Mouse (Mus musculus) MEL-GATA-1-ER (cell line): ENCODE results near the gene Tmem150a.

Source experiments
- DNase-seq: peaks from one replicate; pipeline ENCODE4 v3.0.0-alpha.2; 2012; ENCODE audit warnings: low read depth; ENCODE audit errors: extremely low read depth

The Tmem150a gene

DNA sequence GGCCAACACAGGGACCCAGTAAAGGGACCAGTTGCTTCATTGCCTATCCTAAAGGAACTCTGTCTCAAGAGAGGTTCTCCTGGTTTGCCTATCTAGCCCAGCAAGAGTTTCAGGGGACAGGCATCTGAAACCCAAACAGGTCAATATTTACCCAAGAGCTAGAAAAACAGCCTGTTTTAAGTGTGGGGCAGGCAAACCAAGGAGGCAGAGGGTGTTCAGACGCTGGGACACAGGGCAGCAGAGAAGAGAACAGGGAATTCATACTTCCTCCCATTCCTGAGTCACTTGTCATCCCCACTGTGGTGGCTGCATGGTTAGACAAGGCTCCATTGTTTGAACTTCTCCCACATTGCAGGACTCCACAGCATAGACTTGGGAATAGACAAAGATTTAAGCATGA is 16.3 kb downstream of the Tmem150a start:
- DNase-seq: no peak

- no peak for DNase-seq
Measured at GRCm38 (mm10) chr6:72373184-72373583, 17.9 kb downstream of the Tmem150a start.

GRCm38 (mm10) chr6:72374206-72374605 is 19.0 kb downstream of the Tmem150a start:
- no peak for DNase-seq

DNA sequence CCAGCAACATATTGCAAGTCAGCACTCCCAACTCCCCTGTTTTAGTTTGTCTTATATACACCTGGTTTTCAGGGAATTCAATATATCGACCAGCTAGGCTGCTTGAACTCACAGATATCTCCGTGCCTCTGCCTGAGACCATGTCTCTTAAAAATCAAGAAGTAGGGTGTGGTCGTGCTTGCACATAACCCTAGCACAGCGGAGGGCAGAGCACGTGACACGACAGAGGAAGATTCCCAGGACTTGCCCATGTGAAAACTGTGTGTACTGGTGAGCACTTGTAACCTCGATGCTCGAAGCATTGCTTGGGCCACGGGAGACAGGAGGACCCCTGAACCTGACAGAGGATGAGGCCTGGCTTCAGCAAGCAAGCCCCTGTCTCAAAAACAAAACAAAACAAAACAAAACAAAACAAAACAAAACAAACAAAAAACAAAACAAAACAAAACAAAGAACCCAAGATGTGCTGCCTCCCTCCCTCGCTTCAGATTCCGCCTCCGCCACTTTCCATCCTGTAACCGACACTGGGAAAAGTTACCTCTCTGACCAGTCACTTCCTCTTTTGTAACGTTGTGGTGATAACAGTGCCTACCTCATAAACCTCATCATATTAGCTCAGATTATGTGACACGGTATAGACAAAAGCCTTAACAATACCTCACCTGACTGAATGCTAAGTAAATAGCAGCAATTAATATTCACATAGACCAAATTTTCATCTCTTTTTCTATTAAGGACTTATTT is 19.7 kb downstream of the Tmem150a start:
- DNase-seq: peak; percentile 75

- DNase-seq: no peak
Measured at GRCm38 (mm10) chr6:72378510-72379234, 23.4 kb downstream of the Tmem150a start.

- no peak for DNase-seq
Measured at GRCm38 (mm10) chr6:72379377-72380130, 24.3 kb downstream of the Tmem150a start.

GRCm38 (mm10) chr6:72380131-72380770 is 25.0 kb downstream of the Tmem150a start, which contains the start of gene Vamp5:
Gene Vamp5 (minus strand): TSS chr6:72380468.
- DNase-seq: no peak

- no peak for DNase-seq
Measured at GRCm38 (mm10) chr6:72382494-72382893, 27.2 kb downstream of the Tmem150a start.

GRCm38 (mm10) chr6:72383142-72383820 is 28.0 kb downstream of the Tmem150a start:
- no peak for DNase-seq

- peak; percentile 97 for DNase-seq
Measured at GRCm38 (mm10) chr6:72383952-72384351, 28.7 kb downstream of the Tmem150a start.

GRCm38 (mm10) chr6:72385258-72385657 is 30.0 kb downstream of the Tmem150a start:
- no peak for DNase-seq

DNA sequence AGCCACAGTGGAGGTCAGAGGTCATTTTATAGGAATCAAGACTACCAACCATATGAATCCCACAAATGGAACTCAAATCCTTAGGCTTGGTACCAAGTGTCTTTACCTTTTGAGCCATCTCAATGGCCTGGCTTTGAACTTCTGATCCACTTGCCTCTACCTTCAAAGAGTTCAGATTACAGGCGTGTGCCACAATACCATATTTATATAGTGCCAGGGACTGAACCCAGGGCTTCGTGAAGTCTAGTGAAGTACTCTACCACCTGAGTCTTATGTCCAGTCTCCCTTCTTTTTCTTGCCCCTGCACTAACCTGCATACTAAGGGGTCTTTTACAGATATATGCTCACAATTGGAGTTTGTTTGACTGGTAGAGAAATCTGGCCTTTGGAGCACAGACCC is 31.3 kb downstream of the Tmem150a start:
- DNase-seq: no peak

DNA sequence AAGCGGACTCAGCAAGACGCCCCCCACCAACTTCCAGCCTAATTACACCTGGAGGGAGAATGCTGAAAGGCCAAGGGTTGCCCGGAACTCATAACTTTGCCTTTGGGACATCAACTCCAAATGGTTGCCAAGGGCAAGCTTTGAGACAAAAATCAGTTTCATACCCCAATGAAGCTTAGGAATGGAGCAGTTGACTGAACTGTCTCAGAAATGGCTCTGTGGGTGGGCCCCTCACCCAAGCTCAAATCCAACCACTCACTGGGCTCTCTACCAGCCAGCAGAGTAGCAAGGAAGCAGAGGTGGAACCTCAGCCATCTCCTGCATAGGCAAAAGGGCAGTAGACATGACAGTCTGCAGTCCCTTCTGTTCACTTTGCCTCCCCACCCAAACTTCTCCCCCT is 32.6 kb downstream of the Tmem150a start:
- no peak for DNase-seq

- DNase-seq: no peak
Measured at GRCm38 (mm10) chr6:72388266-72388665, 33.0 kb downstream of the Tmem150a start.

GRCm38 (mm10) chr6:72388791-72389329 is 33.6 kb downstream of the Tmem150a start:
- DNase-seq: no peak

- DNase-seq: peak; percentile 98
Measured at GRCm38 (mm10) chr6:72389471-72389940, 34.3 kb downstream of the Tmem150a start.

DNA sequence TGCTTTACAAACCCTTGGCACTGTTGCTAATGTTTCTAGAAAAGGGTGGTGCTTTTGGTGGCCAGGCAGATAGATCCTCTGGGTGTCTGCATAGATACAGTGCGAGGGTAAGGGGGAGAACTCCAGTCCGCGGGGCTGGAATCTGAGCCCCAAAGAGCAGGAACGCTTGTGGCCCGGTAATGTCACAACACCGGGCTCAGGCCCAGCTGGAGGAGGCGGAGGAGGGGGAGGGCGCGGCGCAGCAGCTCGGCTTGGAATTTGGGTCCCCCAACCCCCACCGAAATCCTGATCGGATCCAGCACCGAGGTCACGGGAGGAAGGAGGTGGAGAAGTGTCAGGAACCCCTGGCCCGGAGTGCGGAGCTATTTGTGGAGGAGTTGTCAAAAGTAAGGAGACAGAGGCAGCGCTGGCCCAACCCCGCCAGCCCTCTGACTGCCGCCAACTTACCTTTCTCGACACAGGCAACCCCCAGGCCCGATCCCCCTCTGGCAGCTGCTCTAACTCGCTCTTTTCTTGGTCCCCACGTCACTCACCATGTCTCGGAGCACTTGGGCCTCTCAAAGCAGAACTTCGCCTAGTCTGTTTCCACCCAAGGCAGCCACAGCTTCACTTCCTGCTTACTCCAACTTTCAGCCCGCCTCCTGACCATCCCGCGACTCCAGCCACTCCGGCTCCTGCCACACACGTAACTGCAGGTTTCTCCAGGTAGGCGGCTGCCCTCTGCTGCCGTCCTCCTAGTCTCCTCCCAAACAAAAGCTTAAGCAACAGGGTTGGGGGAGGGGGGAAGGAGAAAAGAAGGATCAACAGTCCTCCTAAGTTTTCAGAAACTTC is 34.9 kb downstream of the Tmem150a start, which contains the start of gene Vamp8:
TSS of gene Vamp8 (minus strand) at position 763 of the 831 bp plus-strand sequence.
- no peak for DNase-seq

- no peak for DNase-seq
Measured at GRCm38 (mm10) chr6:72390795-72391521, 35.7 kb downstream of the Tmem150a start.

DNA sequence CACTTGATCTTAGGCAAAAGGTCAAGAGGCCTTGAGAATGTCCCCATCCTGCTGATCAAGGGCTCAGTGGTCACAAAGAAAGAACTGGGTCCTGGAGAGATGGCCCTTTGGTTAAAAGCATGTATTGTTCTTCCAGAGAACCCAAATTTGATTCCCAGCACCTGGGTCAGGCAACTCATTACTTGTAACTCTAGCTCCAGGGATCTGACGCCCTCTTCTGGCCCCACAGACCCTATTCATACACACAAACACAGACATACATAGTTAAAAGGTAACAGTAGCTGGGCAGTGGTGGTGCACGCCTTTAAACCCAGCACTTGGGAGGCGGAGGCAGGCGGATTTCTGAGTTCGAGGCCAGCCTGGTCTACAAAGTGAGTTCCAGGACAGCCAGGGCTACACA is 37.1 kb downstream of the Tmem150a start:
- no peak for DNase-seq
